Mouse (Mus musculus): ENCODE measurements around the gene Ifitm2.
A peak's percentile ranks its signal among the peaks of the same experiment; 100 is the strongest.

The Ifitm2 gene

GRCm38 (mm10) chr7:140943356-140943755, 12.4 kb downstream of the Ifitm2 start:
- DNase-seq (ENCODE audit: low spot score in 2 of 2): no peak

- DNase-seq (ENCODE audit: low spot score in 2 of 2): no peak
Observed at GRCm38 (mm10) chr7:140942811-140943210, 13.0 kb downstream of the Ifitm2 start.

- no peak for DNase-seq (ENCODE audit: low spot score in 2 of 2)
Observed at GRCm38 (mm10) chr7:140942341-140942740, 13.4 kb downstream of the Ifitm2 start.

DNA sequence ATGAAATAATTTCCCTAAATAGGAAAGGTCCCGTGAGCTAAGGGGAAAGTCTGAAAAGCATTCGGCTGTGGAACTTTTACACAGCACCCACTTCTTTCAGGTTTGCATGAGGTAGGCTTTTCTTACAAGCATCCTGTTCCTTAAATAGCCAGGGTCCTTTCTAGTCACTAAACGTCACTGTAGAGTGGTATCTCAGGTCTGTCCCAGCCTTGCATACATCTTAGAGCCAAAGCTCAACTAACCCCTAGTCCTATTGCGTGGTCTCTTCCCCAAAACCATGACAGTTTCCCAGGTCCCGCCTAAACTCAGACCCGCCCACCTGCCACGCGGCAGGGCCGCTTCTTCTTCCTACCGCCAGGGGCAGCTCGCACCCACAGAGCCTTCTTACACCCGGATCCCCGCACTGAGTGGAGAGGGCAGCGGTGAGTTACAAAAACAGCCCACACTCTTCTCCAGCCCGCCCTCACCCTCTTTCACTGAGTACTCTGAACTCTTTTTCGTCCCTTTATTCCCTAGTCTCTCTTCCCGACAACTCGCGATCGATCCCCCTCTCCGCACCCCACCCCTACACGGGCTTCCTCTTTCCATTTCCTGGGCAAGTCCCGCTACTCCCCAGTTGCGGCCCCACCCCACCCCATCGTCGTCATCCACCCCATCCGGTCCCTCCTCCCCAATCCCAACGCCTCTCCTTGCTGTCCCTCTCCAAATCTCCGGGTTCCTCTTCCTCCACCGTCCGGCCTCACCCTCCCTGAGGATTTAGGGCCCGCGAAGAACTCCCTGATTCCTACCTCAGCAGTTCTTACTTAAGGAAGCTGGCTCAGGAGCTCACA, 14.3 kb downstream of the Ifitm2 start, which contains the start of gene Pgghg:
Pgghg (plus strand) TSS at position 170 of the 830 bp plus-strand sequence.
- DNase-seq (ENCODE audit: low spot score in 2 of 2): peak in 1 of 2 experiments; percentile 37

DNA sequence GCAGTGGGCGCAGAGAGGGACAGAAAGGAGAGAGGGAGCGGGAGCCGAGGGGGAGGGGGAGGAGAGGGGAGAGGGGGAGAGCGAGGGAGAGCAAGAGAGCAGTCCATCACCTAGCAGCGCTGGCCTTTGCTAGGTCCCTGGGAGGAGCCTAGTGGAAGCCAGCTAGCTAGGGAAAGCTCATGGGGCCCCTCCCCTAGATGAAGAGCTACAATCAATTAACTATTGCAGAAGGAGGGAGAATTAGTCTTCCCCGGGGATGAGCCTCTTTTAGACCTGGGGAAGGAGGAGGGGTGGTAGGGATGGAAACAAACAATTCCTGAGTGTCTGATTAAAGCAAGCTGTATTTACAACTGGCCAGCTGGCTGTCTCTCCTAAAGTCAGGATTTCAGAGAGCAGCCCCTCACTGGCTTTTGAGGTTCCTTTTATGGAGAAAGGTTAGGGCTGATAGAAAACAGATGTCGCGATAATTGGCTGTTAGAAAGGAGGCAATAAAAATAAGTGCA, 16.1 kb downstream of the Ifitm2 start:
- no peak for DNase-seq (ENCODE audit: low spot score in 2 of 2)

GRCm38 (mm10) chr7:140938896-140939295, 16.9 kb downstream of the Ifitm2 start:
- DNase-seq (ENCODE audit: low spot score in 2 of 2): no peak

DNA sequence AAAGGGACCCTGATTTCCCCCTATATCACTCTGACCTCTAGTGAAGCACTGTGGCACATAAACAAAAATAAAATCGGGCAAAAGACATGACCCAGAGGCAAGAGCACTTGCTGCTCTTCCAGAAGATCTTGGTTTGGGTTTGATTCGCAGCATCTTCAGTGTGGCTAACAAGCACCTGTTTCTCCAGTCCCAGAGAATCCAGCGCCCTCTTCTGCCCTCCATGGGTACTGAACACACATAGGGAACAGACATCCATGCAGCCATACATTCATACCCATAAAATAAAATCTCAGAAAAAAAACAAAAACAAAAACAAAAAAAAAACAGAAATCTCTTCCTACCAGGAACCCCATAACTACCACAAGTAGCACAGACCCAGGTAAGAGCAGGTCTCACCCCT, 17.4 kb downstream of the Ifitm2 start:
- DNase-seq (ENCODE audit: low spot score in 2 of 2): no peak

GRCm38 (mm10) chr7:140927181-140927580, 28.6 kb downstream of the Ifitm2 start:
- no peak for DNase-seq (ENCODE audit: low spot score in 2 of 2)

- no peak for DNase-seq (ENCODE audit: low spot score in 2 of 2)
Observed at GRCm38 (mm10) chr7:140923070-140923775, 32.6 kb downstream of the Ifitm2 start.

- DNase-seq (ENCODE audit: low spot score in 2 of 2): no peak
Observed at GRCm38 (mm10) chr7:140922398-140923069, 33.3 kb downstream of the Ifitm2 start.

- no peak for DNase-seq (ENCODE audit: low spot score in 2 of 2)
Observed at GRCm38 (mm10) chr7:140921225-140921975, 34.4 kb downstream of the Ifitm2 start.

DNA sequence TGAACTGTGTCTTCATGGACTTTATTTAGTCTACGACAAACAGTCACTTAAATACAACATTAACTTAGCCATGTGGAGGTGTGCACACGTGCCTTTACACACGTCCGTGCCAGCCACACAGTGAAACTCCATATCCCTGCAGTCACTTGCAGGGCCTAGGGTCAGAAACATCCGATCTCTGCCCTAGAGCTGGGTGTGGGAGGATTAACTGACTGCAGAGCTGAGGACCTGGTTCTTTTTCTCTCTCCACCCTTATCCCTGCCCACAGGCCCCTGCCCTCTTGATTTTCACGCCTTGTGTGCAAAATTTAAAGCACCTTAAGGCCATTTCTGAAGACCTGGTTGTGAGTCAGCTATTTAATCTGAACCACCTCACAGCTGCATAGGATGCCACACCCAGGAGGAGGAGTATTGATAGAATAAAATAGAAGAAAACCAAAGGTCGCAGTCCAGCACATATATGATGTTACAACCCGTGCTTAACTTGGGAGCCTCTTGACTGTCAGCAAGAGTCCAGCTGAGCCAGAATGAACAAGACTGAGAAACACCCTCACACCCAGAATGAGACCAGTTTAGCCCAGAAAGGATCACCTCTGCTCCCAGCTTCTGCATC, 35.3 kb downstream of the Ifitm2 start, which contains the start of gene Nlrp6:
Nlrp6 (plus strand) TSS at position 485 of the 612 bp plus-strand sequence.
- no peak for DNase-seq (ENCODE audit: low spot score in 2 of 2)

- no peak for DNase-seq (ENCODE audit: low spot score in 2 of 2)
Observed at GRCm38 (mm10) chr7:140919911-140920310, 35.9 kb downstream of the Ifitm2 start.

GRCm38 (mm10) chr7:140914031-140914690, 41.6 kb downstream of the Ifitm2 start:
- DNase-seq (ENCODE audit: low spot score in 2 of 2): no peak

DNA sequence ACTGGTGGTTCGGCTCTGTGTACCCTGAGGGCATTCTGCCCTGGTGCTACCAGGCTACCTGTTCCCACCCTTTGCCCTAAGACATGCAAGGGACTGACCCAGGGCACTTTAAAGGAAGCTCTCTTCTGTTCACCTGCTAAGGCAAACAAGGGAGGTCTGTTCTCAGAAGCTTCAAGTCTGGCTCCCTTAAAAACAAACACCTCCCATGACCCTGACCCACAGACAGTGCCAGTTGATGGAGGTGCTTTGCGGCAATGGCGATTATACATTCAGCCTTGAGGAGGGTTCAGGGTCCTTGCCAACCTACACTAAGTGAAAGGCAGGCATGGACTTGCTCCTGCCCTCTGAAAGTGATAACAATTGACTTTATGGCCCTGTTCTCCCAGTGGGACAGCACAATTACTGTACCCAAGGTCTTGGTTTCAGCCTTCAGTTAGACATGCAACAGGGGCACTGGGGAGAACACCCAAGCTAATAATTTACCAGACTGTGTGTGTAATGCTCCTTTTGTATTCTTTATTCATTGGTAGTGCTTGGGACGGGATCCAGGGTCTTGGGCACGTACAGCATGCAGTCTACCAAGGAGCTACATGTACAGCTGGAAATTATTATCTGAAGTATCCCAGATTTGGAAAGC, 42.8 kb downstream of the Ifitm2 start:
- no peak for DNase-seq (ENCODE audit: low spot score in 2 of 2)

- no peak for DNase-seq (ENCODE audit: low spot score in 2 of 2)
Observed at GRCm38 (mm10) chr7:140912293-140912692, 43.5 kb downstream of the Ifitm2 start.

- DNase-seq (ENCODE audit: low spot score in 2 of 2): peak; percentile 27 to 64
Observed at GRCm38 (mm10) chr7:140908634-140909107, 47.1 kb downstream of the Ifitm2 start.

DNA sequence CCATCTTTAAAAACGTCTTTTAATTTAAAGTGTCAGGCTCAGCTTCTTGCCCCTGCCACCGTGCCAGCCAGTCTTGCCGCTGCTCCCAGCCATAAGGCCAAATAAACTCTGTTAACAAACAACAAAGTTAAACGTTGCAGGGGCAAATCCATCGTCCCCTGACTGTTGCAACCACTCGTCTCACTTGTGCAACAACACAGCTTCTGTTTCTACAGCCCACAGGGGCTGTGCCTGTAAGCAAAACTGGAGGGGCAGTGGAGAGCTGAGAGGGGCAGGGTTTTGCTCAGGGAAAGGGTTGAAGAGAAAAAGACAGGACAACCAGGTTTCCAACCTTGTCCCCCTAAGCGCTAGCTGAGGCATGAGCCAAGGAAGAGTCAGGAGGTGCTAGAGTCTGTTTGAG, 47.6 kb downstream of the Ifitm2 start:
- no peak for DNase-seq (ENCODE audit: low spot score in 2 of 2)

DNA sequence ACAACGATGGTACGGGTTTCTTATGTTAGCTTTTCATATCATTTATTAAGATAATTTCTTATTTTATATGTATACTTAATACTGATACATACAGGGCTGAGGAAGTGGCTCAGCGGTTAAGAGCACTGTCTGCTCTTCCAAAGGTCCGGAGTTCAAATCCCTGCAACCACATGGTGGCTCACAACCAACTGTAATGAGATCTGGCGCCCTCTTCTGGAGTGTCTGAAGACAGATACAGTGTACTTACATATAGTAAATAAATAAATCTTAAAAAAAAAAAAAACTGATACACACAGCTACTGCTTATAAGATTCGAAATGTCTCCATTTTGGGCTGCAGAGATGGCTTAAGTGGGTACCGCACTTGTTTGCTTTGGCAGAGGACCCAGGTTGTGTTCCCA, 48.1 kb downstream of the Ifitm2 start:
- no peak for DNase-seq (ENCODE audit: low spot score in 2 of 2)

DNA sequence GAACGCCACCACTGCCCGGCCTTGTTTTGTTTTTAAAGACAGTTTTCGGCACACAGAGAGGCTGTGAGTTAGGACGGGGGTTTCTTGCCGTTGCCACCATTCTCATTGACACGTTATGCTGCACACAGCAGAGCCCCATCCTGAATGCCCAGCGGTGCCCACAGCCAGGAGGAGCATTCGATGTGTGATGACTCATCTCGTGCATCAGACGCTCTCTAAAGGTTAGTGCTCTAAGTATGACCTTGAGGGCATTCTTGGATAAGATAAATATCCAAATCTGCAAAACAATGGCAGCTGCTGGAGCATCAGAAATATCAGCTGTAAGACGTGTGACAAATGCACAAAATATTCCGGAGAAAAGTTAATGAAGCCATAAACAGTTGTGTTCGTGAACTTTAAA, 48.7 kb downstream of the Ifitm2 start:
- no peak for DNase-seq (ENCODE audit: low spot score in 2 of 2)
